Mouse (Mus musculus): ENCODE results near the gene Olfr462. TPM values are rescaled to one million over a fixed set of nuclear protein-coding genes. Genes with fewer than 3 reads are reported as not detected.
A peak's percentile ranks its signal among the peaks of the same experiment; 100 is the strongest.
"Not testable (repeated sequence)": the region's sequence is repeated elsewhere in the genome, so short reads cannot be mapped to it uniquely, and the experiment has no call there.

The Olfr462 gene
- polyA plus RNA-seq, 1 experiment from 2014 or later, result not detected

GRCm38 (mm10) chr11:87875436-87875835, 16.6 kb downstream of the Olfr462 start, which contains the start of gene Epx:
Epx (minus strand) TSS chr11:87875536.
- H3K4me3 ChIP-seq, result no peak within 1 kb of the TSS
- H3K4me2 ChIP-seq, result no peak within 1 kb of the TSS
- H3K4me1 ChIP-seq, result peaks cover 9% of the 10 kb centered on the region; the same call in 1 of the 2 replicates
- no peak within 1 kb of the TSS for H3K27ac ChIP-seq
- no peak for ATAC-seq (ENCODE audit: insufficient number of reproducible peaks, low FRiP score, low TSS enrichment, low read depth)
- H3K9me3 ChIP-seq, result no peaks in the 10 kb centered on the region
- no peaks in the 10 kb centered on the region for H3K27me3 ChIP-seq
- 79% methylated on average over 6 of the region's 6 CpGs for WGBS
- no peaks in the 10 kb centered on the region for H3K36me3 ChIP-seq
- H3K9ac ChIP-seq, result no peak within 1 kb of the TSS

GRCm38 (mm10) chr11:87871766-87872165, 20.3 kb downstream of the Olfr462 start:
- Histone ChIP-seq H3K27me3 (no peaks in the 10 kb centered on the region), H3K27ac (no peak overlapping the region), H3K36me3 (no peaks in the 10 kb centered on the region), H3K9me3 (no peaks in the 10 kb centered on the region), H3K4me2 (no peak overlapping the region), H3K4me3 (no peak overlapping the region), H3K4me1 (no peaks in the 10 kb centered on the region; the same call in 1 of the 2 replicates), H3K9ac (no peak overlapping the region)
- 26% methylated on average over 8 of the region's 8 CpGs for WGBS
- no peak for ATAC-seq (ENCODE audit: insufficient number of reproducible peaks, low FRiP score, low TSS enrichment, low read depth)

DNA sequence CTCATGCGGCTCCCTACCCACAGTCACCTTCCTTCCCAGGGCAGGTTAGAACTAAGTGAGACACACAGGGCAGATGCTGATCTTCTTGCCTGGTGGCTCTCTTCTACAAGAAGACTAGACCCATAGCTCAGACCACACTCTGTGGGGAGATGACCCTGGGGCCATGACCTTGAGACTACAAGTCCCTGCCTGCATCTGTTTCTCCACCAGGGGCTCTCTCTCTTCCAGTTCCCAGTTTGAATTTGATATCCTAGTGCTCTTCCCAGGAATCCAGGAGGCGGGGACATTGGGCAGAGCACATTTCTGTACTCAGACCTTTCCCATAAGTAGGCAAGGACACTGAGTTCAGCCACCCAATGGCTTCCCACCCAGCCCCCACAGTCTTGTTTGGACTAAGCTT, 22.0 kb downstream of the Olfr462 start:
- H3K9ac ChIP-seq, result no peak overlapping the region
- no peaks in the 10 kb centered on the region for H3K27me3 ChIP-seq
- H3K27ac ChIP-seq, result no peak overlapping the region
- H3K4me2 ChIP-seq, result no peak overlapping the region
- no peaks in the 10 kb centered on the region; the same call in 1 of the 2 replicates for H3K4me1 ChIP-seq
- no peaks in the 10 kb centered on the region for H3K36me3 ChIP-seq
- 78% methylated on average over 2 of the region's 2 CpGs for WGBS
- H3K4me3 ChIP-seq, result no peak overlapping the region
- H3K9me3 ChIP-seq, result no peaks in the 10 kb centered on the region
- no peak for ATAC-seq (ENCODE audit: insufficient number of reproducible peaks, low FRiP score, low TSS enrichment, low read depth)

GRCm38 (mm10) chr11:87866891-87867290, 25.2 kb downstream of the Olfr462 start:
- peaks cover 24% of the 10 kb centered on the region for H3K36me3 ChIP-seq
- not testable (repeated sequence) for ATAC-seq (ENCODE audit: insufficient number of reproducible peaks, low FRiP score, low TSS enrichment, low read depth); H3K4me1 ChIP-seq; H3K9me3 ChIP-seq; H3K9ac ChIP-seq; H3K27me3 ChIP-seq; H3K4me3 ChIP-seq; H3K27ac ChIP-seq; H3K4me2 ChIP-seq
- WGBS, result 63% methylated on average over 1 of the region's 2 CpGs

DNA sequence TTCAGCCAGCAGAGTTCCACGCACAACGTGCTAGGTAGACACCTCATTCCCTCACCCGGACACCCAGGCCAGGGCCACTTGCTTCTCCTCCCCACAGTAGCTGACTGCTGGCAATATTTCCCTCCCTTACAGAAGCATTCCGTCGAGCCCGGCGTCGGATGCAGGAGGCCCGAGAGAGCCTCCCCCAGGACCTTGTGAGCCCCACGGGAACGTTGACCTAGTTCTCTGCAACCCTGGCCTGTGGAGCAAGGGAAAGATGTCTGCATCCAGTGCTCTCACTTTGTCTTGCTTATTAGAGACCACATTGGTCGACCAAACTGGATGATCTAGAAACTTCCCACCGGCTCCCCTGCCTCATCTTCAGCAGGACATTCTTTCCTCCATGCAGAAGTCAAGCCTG, 29.3 kb downstream of the Olfr462 start:
- Histone ChIP-seq H3K27me3 (no peaks in the 10 kb centered on the region), H3K4me3 (no peak overlapping the region), H3K9me3 (no peaks in the 10 kb centered on the region), H3K9ac (no peak overlapping the region), H3K36me3 (peaks cover 54% of the 10 kb centered on the region), H3K4me2 (no peak overlapping the region), H3K4me1 (no peaks in the 10 kb centered on the region), H3K27ac (no peak overlapping the region)
- no peak for ATAC-seq (ENCODE audit: insufficient number of reproducible peaks, low FRiP score, low TSS enrichment, low read depth)
- WGBS, result 89% methylated on average over 13 of the region's 13 CpGs

GRCm38 (mm10) chr11:87860426-87860825, 31.6 kb downstream of the Olfr462 start:
- Histone ChIP-seq H3K4me1 (no peaks in the 10 kb centered on the region), H3K4me2 (no peak overlapping the region), H3K9me3 (no peaks in the 10 kb centered on the region), H3K27me3 (no peaks in the 10 kb centered on the region), H3K9ac (no peak overlapping the region), H3K36me3 (peaks cover 70% of the 10 kb centered on the region), H3K27ac (no peak overlapping the region), H3K4me3 (no peak overlapping the region)
- no peak for ATAC-seq (ENCODE audit: insufficient number of reproducible peaks, low FRiP score, low TSS enrichment, low read depth)
- WGBS, result 91% methylated on average over 9 of the region's 9 CpGs

DNA sequence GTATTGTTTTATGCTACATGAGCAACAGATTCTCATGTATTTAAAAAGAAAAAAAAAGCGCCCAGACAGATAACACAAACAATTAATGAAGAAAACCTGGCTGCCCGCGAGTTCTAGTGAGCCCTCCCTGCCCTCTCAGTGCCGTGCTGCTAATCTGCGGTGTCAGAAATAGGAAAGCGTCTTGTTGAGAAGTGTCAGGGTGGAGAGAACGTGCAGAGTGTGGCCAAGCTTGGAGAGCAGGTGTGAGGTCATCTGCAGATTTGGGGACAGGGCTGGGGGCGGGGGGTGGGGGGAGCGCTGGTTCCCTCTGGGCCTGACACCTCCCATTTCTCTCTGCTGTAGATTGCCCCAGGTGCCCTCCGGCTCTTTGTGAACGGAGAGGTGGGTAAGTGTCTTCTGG, 32.8 kb downstream of the Olfr462 start:
- no peak for ATAC-seq (ENCODE audit: insufficient number of reproducible peaks, low FRiP score, low TSS enrichment, low read depth)
- Histone ChIP-seq H3K9me3 (no peaks in the 10 kb centered on the region), H3K27ac (no peak overlapping the region), H3K9ac (no peak overlapping the region), H3K4me1 (no peaks in the 10 kb centered on the region), H3K36me3 (peaks cover 68% of the 10 kb centered on the region), H3K4me3 (no peak overlapping the region), H3K27me3 (no peaks in the 10 kb centered on the region), H3K4me2 (no peak overlapping the region)
- 88% methylated on average over 11 of the region's 11 CpGs for WGBS

GRCm38 (mm10) chr11:87854550-87854949, 37.5 kb downstream of the Olfr462 start:
- Histone ChIP-seq H3K27ac (no peak overlapping the region), H3K9ac (no peak overlapping the region), H3K4me2 (no peak overlapping the region), H3K27me3 (no peaks in the 10 kb centered on the region), H3K4me3 (no peak overlapping the region), H3K36me3 (peaks cover 25% of the 10 kb centered on the region), H3K4me1 (peaks cover 7% of the 10 kb centered on the region), H3K9me3 (no peaks in the 10 kb centered on the region)
- 87% methylated on average over 7 of the region's 7 CpGs for WGBS
- no peak for ATAC-seq (ENCODE audit: insufficient number of reproducible peaks, low FRiP score, low TSS enrichment, low read depth)

GRCm38 (mm10) chr11:87853597-87853954, 38.5 kb downstream of the Olfr462 start:
- no peak for ATAC-seq (ENCODE audit: insufficient number of reproducible peaks, low FRiP score, low TSS enrichment, low read depth)

DNA sequence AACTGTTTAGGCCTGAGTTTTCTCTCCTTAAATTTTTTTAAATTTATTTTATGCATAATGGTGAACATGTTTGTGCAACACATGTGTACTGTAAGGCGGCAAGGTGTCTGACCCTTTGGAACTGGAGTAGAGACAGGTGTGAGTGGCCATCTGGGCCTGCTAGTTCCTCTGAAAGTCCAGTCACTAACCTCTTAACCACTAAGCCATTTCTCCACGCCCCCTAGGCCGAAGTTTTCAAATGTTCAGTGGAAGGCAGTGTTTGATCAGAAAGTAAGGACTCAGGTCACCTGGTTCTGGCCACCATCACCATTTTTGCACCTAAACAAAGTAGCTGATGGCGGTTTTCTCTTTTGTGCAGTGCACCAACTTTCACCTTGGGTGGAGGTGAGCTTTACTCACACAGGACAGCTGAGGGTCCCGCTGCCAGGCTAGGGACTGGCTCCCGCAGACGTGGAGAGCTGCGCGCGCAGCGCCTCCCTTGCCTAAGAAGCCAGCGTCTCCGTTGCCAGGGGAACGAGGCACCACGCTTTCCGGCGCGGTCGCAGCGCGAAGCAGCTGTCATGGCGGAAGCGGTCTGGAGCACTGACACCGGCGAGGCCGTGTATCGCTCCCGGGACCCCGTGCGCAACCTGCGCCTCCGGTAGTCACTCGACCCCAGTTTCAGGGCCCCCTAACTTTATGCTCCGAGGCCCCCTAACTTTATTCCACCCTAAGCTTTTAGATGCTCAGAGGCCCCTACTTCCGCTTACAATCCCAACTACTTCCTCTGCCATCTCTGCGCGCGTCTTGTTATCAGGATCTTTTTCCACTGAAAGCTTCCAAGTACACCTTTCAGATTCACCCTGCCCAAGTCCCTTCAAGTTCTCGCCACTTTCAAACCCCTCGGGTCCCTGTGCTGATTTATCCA, 39.1 kb downstream of the Olfr462 start, which contains the start of gene Mks1:
Gene Mks1, plus strand, starts transcription at position 526 of the 907 bp plus-strand sequence.
- peak within 1 kb of the TSS; percentile 70 for H3K4me2 ChIP-seq
- H3K4me3 ChIP-seq, result peak within 1 kb of the TSS; percentile 66
- peak; percentile 83 for ATAC-seq (ENCODE audit: insufficient number of reproducible peaks, low FRiP score, low TSS enrichment, low read depth)
- no peaks in the 10 kb centered on the region for H3K27me3 ChIP-seq
- H3K9me3 ChIP-seq, result no peaks in the 10 kb centered on the region
- H3K36me3 ChIP-seq, result peaks cover 17% of the 10 kb centered on the region
- peak within 1 kb of the TSS; percentile 81 for H3K27ac ChIP-seq
- peak within 1 kb of the TSS; percentile 51 for H3K9ac ChIP-seq
- WGBS, result 3% methylated on average over 40 of the region's 40 CpGs
- H3K4me1 ChIP-seq, result peaks cover 7% of the 10 kb centered on the region

More at GRCm38 (mm10) chr11:87853597-87853954, 38.5 kb downstream of the Olfr462 start:
- Histone ChIP-seq H3K27me3 (no peaks in the 10 kb centered on the region), H3K27ac (peak overlapping the region; percentile 81), H3K9me3 (no peaks in the 10 kb centered on the region), H3K4me3 (peak overlapping the region; percentile 66), H3K9ac (peak overlapping the region; percentile 51), H3K4me1 (peaks cover 7% of the 10 kb centered on the region), H3K36me3 (peaks cover 23% of the 10 kb centered on the region), H3K4me2 (peak overlapping the region; percentile 70)
- 38% methylated on average over 8 of the region's 8 CpGs for WGBS

GRCm38 (mm10) chr11:87847884-87848283, 44.2 kb downstream of the Olfr462 start:
- H3K4me2 ChIP-seq, result no peak overlapping the region
- no peak overlapping the region for H3K9ac ChIP-seq
- no peaks in the 10 kb centered on the region for H3K27me3 ChIP-seq
- ATAC-seq (ENCODE audit: insufficient number of reproducible peaks, low FRiP score, low TSS enrichment, low read depth), result no peak
- H3K4me3 ChIP-seq, result no peak overlapping the region
- 74% methylated on average over 6 of the region's 6 CpGs for WGBS
- peaks cover 4% of the 10 kb centered on the region for H3K4me1 ChIP-seq
- no peaks in the 10 kb centered on the region for H3K36me3 ChIP-seq
- H3K27ac ChIP-seq, result no peak overlapping the region
- H3K9me3 ChIP-seq, result no peaks in the 10 kb centered on the region

- H3K9ac ChIP-seq, result no peak overlapping the region
- H3K4me1 ChIP-seq, result no peaks in the 10 kb centered on the region
- H3K27ac ChIP-seq, result no peak overlapping the region
- no peak overlapping the region for H3K4me3 ChIP-seq
- H3K27me3 ChIP-seq, result no peaks in the 10 kb centered on the region
- H3K4me2 ChIP-seq, result no peak overlapping the region
- no peaks in the 10 kb centered on the region for H3K36me3 ChIP-seq
- 80% methylated on average over 12 of the region's 12 CpGs for WGBS
- ATAC-seq (ENCODE audit: insufficient number of reproducible peaks, low FRiP score, low TSS enrichment, low read depth), result no peak
- H3K9me3 ChIP-seq, result no peaks in the 10 kb centered on the region
These were observed 45.0 kb downstream of the Olfr462 start for GRCm38 (mm10) chr11:87846968-87847600.
